In the genomic region with DNA sequence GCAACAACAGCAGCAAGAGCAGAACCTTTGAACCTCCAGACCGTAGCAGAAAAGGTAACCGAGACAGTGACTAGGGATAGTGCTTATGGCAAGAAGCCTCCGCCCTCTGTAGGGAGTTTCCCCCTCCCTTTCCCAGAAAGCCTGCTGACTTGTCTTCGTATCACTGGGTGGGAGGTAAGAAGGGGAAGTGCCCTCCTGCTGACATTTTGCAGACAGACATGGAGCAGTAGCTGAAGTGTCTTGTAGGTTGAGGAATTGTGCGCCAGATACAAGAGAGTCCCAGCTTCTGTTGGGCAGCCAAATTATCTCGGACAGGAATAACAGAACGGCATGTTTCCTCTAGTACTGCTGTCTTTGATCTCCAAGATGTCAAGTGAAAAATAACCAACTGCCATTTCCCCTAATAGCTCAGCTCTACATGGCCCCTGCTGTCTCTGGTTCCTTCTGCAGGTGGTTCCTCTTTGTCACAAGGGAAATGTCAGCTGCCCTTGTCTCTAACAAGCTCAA, we compare ENCODE assay signal across 12 mouse cellular contexts. TPM values are rescaled to one million over a fixed set of nuclear protein-coding genes. Genes with fewer than 3 reads are reported as not detected.
A peak's percentile ranks its signal among the peaks of the same experiment; 100 is the strongest.
DNase-seq lines count a peak whose midpoint lies in the region; ATAC-seq and TF ChIP-seq lines count a peak whose summit lies in the region.
"Had no signal": no experiment of that assay in that cellular context is flagged by ENCODE, and none has a peak within 500 bp of the region (broad histone marks: within the 10 kb centered on the region; RNA-seq: fewer than 3 reads in every experiment).

No protein-coding gene starts in this region.

- H3K9ac ChIP-seq in stomach, embryonic 15.5 days, result no peak overlapping the region
- no peak overlapping the region for H3K9ac ChIP-seq in stomach, postnatal 0 days (ENCODE audit: low read length)
- H3K9ac ChIP-seq in liver, postnatal 0 days (replicated peaks), result 0 out of 2 replicates have a peak overlapping the region, but pooled peaks have one; percentile 35
- H3K9ac ChIP-seq: forebrain, embryonic 13.5 days had no signal

- no peak for TF ChIP-seq CTCF in stomach, postnatal 0 days (IDR thresholded peaks at IDR 0.05; ENCODE audit: low read depth)
- TF ChIP-seq CTCF in liver, postnatal 0 days (IDR thresholded peaks at IDR 0.05; ENCODE audit: low read depth), result no peak

- no peak overlapping the region for H3K4me2 ChIP-seq in stomach, embryonic 15.5 days
- no peak overlapping the region for H3K4me2 ChIP-seq in stomach, postnatal 0 days (replicated peaks; ENCODE audit: low read depth)
- H3K4me2 ChIP-seq in liver, postnatal 0 days (ENCODE audit: low read depth, low read length), result peak overlapping the region; percentile 55
- H3K4me2 ChIP-seq: forebrain, embryonic 13.5 days had no signal

- no peak for DNase-seq in stomach, postnatal 0 days (ENCODE audit: low spot score)
- peak; percentile 67 for DNase-seq in c-Kit-positive CD71-positive TER-119-positive erythroid progenitor cells, embryonic 14.5 days (ENCODE audit: low spot score)
- peak; percentile 26 for DNase-seq in liver, postnatal 0 days
- peak; percentile 9 to 11 for DNase-seq in thymus, postnatal 36 days
- DNase-seq in right cerebral cortex, postnatal 36 days (ENCODE audit: low spot score in 2 of 2), result no peak
- DNase-seq in gastrocnemius, postnatal 4 days (ENCODE audit: low spot score in 2 of 2), result no peak
- DNase-seq in left cerebral cortex, postnatal 14 days (ENCODE audit: low spot score in 2 of 2), result no peak
- DNase-seq: adrenal gland, postnatal 36 days; kidney, postnatal 14 days; retina, postnatal 1 day had no signal

- no peaks in the 10 kb centered on the region for H3K27me3 ChIP-seq in stomach, embryonic 15.5 days (replicated peaks)
- no peaks in the 10 kb centered on the region for H3K27me3 ChIP-seq in stomach, postnatal 0 days (ENCODE audit: control insufficient read depth, insufficient read depth, low read length)
- no peaks in the 10 kb centered on the region for H3K27me3 ChIP-seq in liver, postnatal 0 days (ENCODE audit: insufficient read depth, low read length)
- H3K27me3 ChIP-seq: forebrain, embryonic 13.5 days had no signal

- ATAC-seq in stomach, embryonic 15.5 days (ENCODE audit: insufficient read depth, low FRiP score, low read depth), result peak; percentile 43; the same call in 1 of the 2 replicates
- ATAC-seq in stomach, postnatal 0 days (ENCODE audit: low FRiP score, low TSS enrichment), result no peak
- ATAC-seq in liver, postnatal 0 days, result peak; percentile 82
- ATAC-seq: forebrain, embryonic 13.5 days had no signal

- no peaks in the 10 kb centered on the region for H3K4me1 ChIP-seq in stomach, embryonic 15.5 days
- no peaks in the 10 kb centered on the region for H3K4me1 ChIP-seq in stomach, postnatal 0 days (replicated peaks; ENCODE audit: control insufficient read depth, insufficient read depth)
- H3K4me1 ChIP-seq in liver, postnatal 0 days (ENCODE audit: insufficient read depth), result peaks cover 10% of the 10 kb centered on the region
- H3K4me1 ChIP-seq: forebrain, embryonic 13.5 days had no signal

- H3K9me3 ChIP-seq in stomach, embryonic 15.5 days, result no peaks in the 10 kb centered on the region
- H3K9me3 ChIP-seq in stomach, postnatal 0 days (ENCODE audit: control insufficient read depth, low read length), result no peaks in the 10 kb centered on the region
- no peaks in the 10 kb centered on the region for H3K9me3 ChIP-seq in liver, postnatal 0 days (ENCODE audit: low read length)
- H3K9me3 ChIP-seq: forebrain, embryonic 13.5 days had no signal

- TF ChIP-seq EP300 in stomach, postnatal 0 days (optimal IDR thresholded peaks at IDR 0.05), result no peak
- peak; percentile 81 for TF ChIP-seq EP300 in liver, postnatal 0 days (IDR thresholded peaks at IDR 0.05; ENCODE audit: low read depth)

- H3K36me3 ChIP-seq in stomach, embryonic 15.5 days, result no peaks in the 10 kb centered on the region
- no peaks in the 10 kb centered on the region for H3K36me3 ChIP-seq in stomach, postnatal 0 days (ENCODE audit: control insufficient read depth, insufficient read depth, low read length)
- no peaks in the 10 kb centered on the region for H3K36me3 ChIP-seq in liver, postnatal 0 days (replicated peaks; ENCODE audit: insufficient read depth, low read length)

- H3K4me3 ChIP-seq in stomach, embryonic 15.5 days (replicated peaks), result no peak overlapping the region
- no peak overlapping the region for H3K4me3 ChIP-seq in stomach, postnatal 0 days (ENCODE audit: low read depth, low read length)
- H3K4me3 ChIP-seq in liver, postnatal 0 days (ENCODE audit: low read depth, low read length), result no peak overlapping the region
- H3K4me3 ChIP-seq: forebrain, embryonic 13.5 days had no signal

- WGBS in stomach, embryonic 15.5 days, result 45% methylated on average over 7 of the region's 7 CpGs
- 56% methylated on average over 7 of the region's 7 CpGs for WGBS in stomach, postnatal 0 days
- 17% methylated on average over 7 of the region's 7 CpGs for WGBS in liver, postnatal 0 days (ENCODE audit: insufficient replicate concordance)

- intact Hi-C loops in left cerebral cortex, postnatal 14 days (cut with DNase I), result no loop called here

- H3K27ac ChIP-seq in stomach, embryonic 15.5 days, result no peak overlapping the region
- H3K27ac ChIP-seq in stomach, postnatal 0 days (replicated peaks), result no peak overlapping the region
- peak overlapping the region; percentile 86 for H3K27ac ChIP-seq in liver, postnatal 0 days (ENCODE audit: low read depth)
- H3K27ac ChIP-seq: forebrain, embryonic 13.5 days had no signal

RNA-seq across cellular contexts. Expression of a gene that starts 27.7 kb away (rescaled TPM):
- 7.5 and 10.9 TPM in 2 replicates for polyA plus RNA-seq in stomach, embryonic 15.5 days (2015; fragmentation: Nextera tagmentation; extraction: Ambion mirVana)
- 6.8 and 7.4 TPM in 2 replicates for polyA plus RNA-seq in stomach, postnatal 0 days (2015; fragmentation: Nextera tagmentation; extraction: Ambion mirVana)
- polyA plus RNA-seq in liver, postnatal 0 days (2015; fragmentation: Nextera tagmentation; extraction: Ambion mirVana), result 0.65 and 1.1 TPM in 2 replicates
- total RNA-seq in gastrocnemius, postnatal 4 days (2021), result not detected
- 1 to 10 TPM; 1.1 to 4.6 TPM for total RNA-seq in left cerebral cortex, postnatal 14 days (2021)
- total RNA-seq: adrenal gland, postnatal 36 days had no signal

Comparison
In these comparisons a context has a peak if more than half of its experiments do, and no peak if none do; other contexts are left out.
1. DNase-seq: peak in c-Kit-positive CD71-positive TER-119-positive erythroid progenitor cells, embryonic 14.5 days (single experiment), liver, postnatal 0 days (single experiment) and thymus, postnatal 36 days (2 of 2); none in stomach, postnatal 0 days (single experiment), right cerebral cortex, postnatal 36 days (0 of 2), gastrocnemius, postnatal 4 days (0 of 2) and left cerebral cortex, postnatal 14 days (0 of 2).